8 mouse cellular contexts compared by ENCODE assay signal in the genomic region with DNA sequence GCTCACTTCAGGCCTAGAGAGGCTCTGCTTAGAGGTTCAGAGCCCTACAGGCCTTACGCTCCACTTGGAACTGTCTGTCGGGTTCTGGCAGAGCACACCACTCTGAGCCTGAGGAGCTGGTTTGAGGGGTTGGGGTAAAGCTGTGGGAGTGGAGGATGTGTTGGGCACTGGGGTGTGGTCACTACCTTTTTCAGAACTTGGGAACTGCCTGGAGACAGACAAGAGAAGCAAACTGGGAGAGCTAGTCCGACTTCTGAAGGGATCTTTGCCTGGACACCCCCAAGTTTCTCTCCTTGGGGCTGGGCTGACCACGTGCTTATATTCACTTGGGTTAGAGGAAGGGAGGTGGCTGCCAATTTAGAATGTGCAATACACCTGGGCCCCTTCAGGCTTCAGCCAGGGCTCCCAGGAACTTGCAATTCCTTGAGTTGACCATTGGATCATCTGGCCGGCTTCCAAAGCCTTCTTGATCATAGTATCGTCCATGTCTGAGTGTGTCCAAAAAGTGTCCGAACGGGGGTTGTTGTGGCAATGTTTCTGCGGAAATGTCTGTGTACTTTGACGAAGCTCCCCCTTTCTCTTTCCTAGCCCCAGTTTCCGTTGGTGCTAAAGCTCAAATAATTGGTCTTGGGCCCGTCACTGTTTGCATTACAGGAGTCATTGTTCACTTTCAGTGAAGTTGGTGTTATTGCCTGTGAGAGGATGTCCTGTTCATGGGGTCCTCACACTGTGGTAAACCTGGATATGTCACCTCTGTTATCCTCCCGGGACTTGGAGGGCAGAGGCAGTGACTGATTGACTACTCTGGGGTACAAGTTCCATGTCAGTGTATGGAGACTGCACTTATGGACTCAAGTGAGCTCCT. TPM values are rescaled to one million over a fixed set of nuclear protein-coding genes. Genes with fewer than 3 reads are reported as not detected.
DNase-seq lines count a peak whose midpoint lies in the region; ATAC-seq and TF ChIP-seq lines count a peak whose summit lies in the region.

No protein-coding gene starts in this region.

- H3K27me3 ChIP-seq in intestine, embryonic 16.5 days (replicated peaks; ENCODE audit: control insufficient read depth, insufficient read depth, low read length), result no peaks in the 10 kb centered on the region
- no peaks in the 10 kb centered on the region for H3K27me3 ChIP-seq in lung, embryonic 16.5 days (ENCODE audit: control insufficient read depth, insufficient read depth, low read depth, low read length)

- peak overlapping the region; percentile 53 for H3K27ac ChIP-seq in left cerebral cortex, adult 2 months
- peak overlapping the region; percentile 97 for H3K27ac ChIP-seq in intestine, embryonic 16.5 days (ENCODE audit: low read length)
- peak overlapping the region; percentile 95 for H3K27ac ChIP-seq in lung, embryonic 16.5 days (ENCODE audit: low read length)

- 66% methylated on average over 13 of the region's 13 CpGs for WGBS in intestine, embryonic 16.5 days
- 56% methylated on average over 13 of the region's 13 CpGs for WGBS in lung, embryonic 16.5 days

- peak overlapping the region; percentile 92 for H3K9ac ChIP-seq in intestine, embryonic 16.5 days (ENCODE audit: low read depth, low read length)
- H3K9ac ChIP-seq in lung, embryonic 16.5 days (ENCODE audit: low read length), result peak overlapping the region; percentile 88

- TF ChIP-seq CTCF in left cerebral cortex, adult 2 months (IDR thresholded peaks at IDR 0.05), result no peak

- peaks cover 68% of the 10 kb centered on the region for H3K4me1 ChIP-seq in intestine, embryonic 16.5 days (ENCODE audit: control insufficient read depth, insufficient read depth, low read length)
- H3K4me1 ChIP-seq in lung, embryonic 16.5 days (replicated peaks; ENCODE audit: control insufficient read depth, insufficient read depth, low read length), result peaks cover 56% of the 10 kb centered on the region

- no peak for ATAC-seq in intestine, embryonic 16.5 days
- ATAC-seq in lung, embryonic 16.5 days (ENCODE audit: low read depth), result no peak

- no peaks in the 10 kb centered on the region for H3K36me3 ChIP-seq in intestine, embryonic 16.5 days (ENCODE audit: control insufficient read depth, insufficient read depth, low read length)
- no peaks in the 10 kb centered on the region for H3K36me3 ChIP-seq in lung, embryonic 16.5 days (ENCODE audit: control insufficient read depth, insufficient read depth, low read length)

- peak overlapping the region; percentile 84 for H3K4me2 ChIP-seq in intestine, embryonic 16.5 days (ENCODE audit: low read depth, low read length)
- peak overlapping the region; percentile 66 for H3K4me2 ChIP-seq in lung, embryonic 16.5 days (ENCODE audit: low read depth, low read length)

- no peaks in the 10 kb centered on the region for H3K9me3 ChIP-seq in intestine, embryonic 16.5 days (ENCODE audit: control insufficient read depth, low read length)
- no peaks in the 10 kb centered on the region for H3K9me3 ChIP-seq in lung, embryonic 16.5 days (ENCODE audit: control insufficient read depth, low read length)

- no peak overlapping the region for H3K4me3 ChIP-seq in left cerebral cortex, adult 2 months
- peak overlapping the region; percentile 80 for H3K4me3 ChIP-seq in intestine, embryonic 16.5 days (ENCODE audit: low read length)
- peak overlapping the region; percentile 79 for H3K4me3 ChIP-seq in lung, embryonic 16.5 days (ENCODE audit: low read length)

- intact Hi-C loops in left cerebral cortex, adult 2 months (cut with DNase I), result loop anchor here (2.0 kb wide), 1 partner anchor 119 kb away; no protein-coding TSS in a partner anchor

- no peak for DNase-seq in left cerebral cortex, adult 2 months (ENCODE audit: extremely low spot score in 1 of 2, low spot score in 2 of 2)
- DNase-seq in left cerebral cortex, adult 9 months (ENCODE audit: low spot score in 2 of 2), result no peak
- peak; percentile 99 for DNase-seq in fat pad, adult 2 months (ENCODE audit: extremely low read depth, low read depth, low spot score)
- DNase-seq in cerebellum, adult 9-11 months, result no peak
- no peak for DNase-seq in thymus, adult 18-20 months
- no peak for DNase-seq in cerebellum, adult 8-10 months

RNA-seq across cellular contexts. Expression of gene Ahnak, which starts 3.0 kb away (rescaled TPM):
- total RNA-seq in left cerebral cortex, adult 2 months (2021), result 10 to 100 TPM; 22.5 to 32.2 TPM
- polyA plus RNA-seq in intestine, embryonic 16.5 days (2015; fragmentation: Nextera tagmentation; extraction: Ambion mirVana), result 16.5 and 20.8 TPM in 2 replicates
- 30.5 and 31.0 TPM in 2 replicates for polyA plus RNA-seq in lung, embryonic 16.5 days (2015; fragmentation: Nextera tagmentation; extraction: Ambion mirVana)

RNA-seq across cellular contexts. Expression of gene Eef1g, which starts 25.3 kb away (rescaled TPM):
- 100 to 1,000 TPM; 228 to 236 TPM for total RNA-seq in left cerebral cortex, adult 2 months (2021)
- polyA plus RNA-seq in intestine, embryonic 16.5 days (2015; fragmentation: Nextera tagmentation; extraction: Ambion mirVana), result 392 and 445 TPM in 2 replicates
- polyA plus RNA-seq in lung, embryonic 16.5 days (2015; fragmentation: Nextera tagmentation; extraction: Ambion mirVana), result 366 TPM in 2 replicates

RNA-seq across cellular contexts. Expression of gene Tut1, which starts 38.5 kb away (rescaled TPM):
- 10 to 100 TPM; 21.4 to 22.4 TPM for total RNA-seq in left cerebral cortex, adult 2 months (2021)
- 30.1 and 31.7 TPM in 2 replicates for polyA plus RNA-seq in intestine, embryonic 16.5 days (2015; fragmentation: Nextera tagmentation; extraction: Ambion mirVana)
- polyA plus RNA-seq in lung, embryonic 16.5 days (2015; fragmentation: Nextera tagmentation; extraction: Ambion mirVana), result 27.5 and 28.9 TPM in 2 replicates

RNA-seq across cellular contexts. Expression of gene Mta2, which starts 50.4 kb away (rescaled TPM):
- 10 to 100 TPM; 55.5 to 55.6 TPM for total RNA-seq in left cerebral cortex, adult 2 months (2021)
- 119 and 130 TPM in 2 replicates for polyA plus RNA-seq in intestine, embryonic 16.5 days (2015; fragmentation: Nextera tagmentation; extraction: Ambion mirVana)
- 149 and 164 TPM in 2 replicates for polyA plus RNA-seq in lung, embryonic 16.5 days (2015; fragmentation: Nextera tagmentation; extraction: Ambion mirVana)
